Mouse (Mus musculus): Measurements from ENCODE around the gene Sbno1.

Sbno1 gene

DNA sequence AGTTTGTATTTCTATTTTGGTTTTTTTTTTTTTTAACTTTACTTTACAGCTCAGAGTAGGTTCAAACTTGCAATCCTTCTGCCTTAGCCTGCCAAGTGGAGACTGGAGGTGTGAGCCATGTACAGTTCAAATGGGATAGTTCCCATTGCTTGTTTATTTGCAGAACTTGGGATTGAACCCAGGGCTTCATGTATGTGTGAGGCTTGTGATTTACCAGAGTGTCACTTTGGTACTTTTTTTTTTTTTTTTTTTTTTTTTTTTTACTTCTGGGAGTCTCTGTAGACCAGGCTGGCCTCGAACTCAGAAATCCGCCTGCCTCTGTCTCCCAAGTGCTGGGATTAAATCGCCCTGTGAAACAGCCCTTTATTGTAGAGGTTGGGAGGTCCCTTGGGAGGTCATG is 18.4 kb upstream of the Sbno1 start:
- no peak for DNase-seq (ENCODE audit: low read depth)

DNA sequence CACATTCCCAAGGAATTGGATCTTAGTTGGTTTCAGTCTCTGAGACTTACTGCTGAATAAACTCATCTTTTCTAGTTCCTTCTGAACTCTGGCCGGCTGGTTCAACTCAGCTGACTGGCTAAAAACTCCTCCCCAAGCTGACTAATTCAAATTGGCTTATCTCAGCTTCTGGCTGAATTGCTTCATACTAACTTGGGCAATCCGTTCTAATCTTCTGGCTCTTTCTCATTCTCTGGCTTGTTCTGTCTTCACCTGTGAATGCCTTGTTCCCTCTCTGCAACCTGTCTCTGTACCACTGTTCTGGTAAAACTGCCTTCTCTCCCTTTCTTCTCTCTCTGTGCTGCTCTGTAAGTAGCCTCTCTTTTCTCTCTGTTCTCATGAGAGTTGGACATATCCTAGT is 16.8 kb upstream of the Sbno1 start:
- peak; percentile 80 for DNase-seq (ENCODE audit: low read depth)

DNA sequence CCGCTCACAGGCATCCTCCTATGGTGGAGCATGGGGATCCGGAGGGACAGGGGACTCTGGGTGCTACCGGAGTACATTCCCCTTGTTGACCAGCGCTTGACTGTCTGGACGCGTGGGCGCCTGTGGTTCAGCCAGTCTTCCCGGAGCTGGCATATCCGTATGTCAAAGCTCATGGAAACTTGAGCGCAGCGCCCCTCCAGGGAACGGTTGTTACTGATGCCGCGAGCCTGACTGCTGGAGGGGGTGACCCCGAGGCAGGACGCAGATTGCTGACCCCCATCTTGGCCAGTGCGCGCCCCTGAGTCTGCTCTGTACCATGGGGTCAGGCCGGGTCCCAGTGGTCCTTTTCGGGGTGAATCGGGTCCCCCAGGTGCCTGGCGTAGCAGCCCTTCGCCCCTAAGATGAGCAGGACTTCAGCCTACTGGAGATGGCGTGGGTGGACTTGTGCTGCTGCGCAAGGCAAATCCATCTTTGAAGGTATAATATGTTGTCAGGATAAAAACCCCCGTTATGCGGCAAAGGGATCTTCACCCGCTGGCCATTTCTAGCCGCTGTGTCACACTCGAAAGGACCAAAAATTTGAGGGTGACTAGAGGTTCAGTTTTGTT is 14.4 kb upstream of the Sbno1 start:
- peak; percentile 85 for DNase-seq (ENCODE audit: low read depth)

DNA sequence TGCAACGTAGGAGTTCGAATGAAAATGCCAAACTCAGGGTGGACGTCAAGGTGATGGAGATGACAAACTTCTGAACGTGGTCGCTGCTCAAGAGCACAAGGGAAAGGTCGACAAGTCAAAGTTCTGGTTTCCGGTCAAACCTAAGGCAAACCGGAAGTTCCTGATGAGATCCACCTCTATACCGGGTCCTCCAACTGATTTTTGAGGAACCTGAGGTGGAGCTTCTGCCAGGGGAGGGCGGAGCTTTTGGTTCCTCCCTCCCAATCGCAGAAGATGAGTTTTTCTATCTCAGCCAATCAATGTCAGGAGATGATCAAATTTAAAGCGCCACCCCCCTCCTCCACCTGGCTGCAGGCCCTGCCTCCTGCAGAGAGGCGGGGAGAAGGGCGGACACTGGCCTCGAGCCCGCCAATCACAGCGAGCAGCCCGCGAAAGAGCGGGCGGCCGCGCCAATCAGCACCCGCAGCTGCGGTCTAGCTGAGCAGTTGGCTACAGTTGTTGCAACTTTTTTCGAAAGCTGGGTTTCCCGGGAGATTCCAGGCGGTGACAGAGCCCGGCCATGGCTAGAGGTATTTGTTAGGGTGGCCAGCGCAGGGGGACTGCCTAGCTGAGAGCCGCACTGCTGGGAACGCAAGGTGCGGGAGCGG is 13.8 kb upstream of the Sbno1 start, which contains the start of gene Kmt5a:
TSS of gene Kmt5a (plus strand) at position 484 of the 647 bp plus-strand sequence.
- peak; percentile 100 for DNase-seq (ENCODE audit: low read depth)

DNA sequence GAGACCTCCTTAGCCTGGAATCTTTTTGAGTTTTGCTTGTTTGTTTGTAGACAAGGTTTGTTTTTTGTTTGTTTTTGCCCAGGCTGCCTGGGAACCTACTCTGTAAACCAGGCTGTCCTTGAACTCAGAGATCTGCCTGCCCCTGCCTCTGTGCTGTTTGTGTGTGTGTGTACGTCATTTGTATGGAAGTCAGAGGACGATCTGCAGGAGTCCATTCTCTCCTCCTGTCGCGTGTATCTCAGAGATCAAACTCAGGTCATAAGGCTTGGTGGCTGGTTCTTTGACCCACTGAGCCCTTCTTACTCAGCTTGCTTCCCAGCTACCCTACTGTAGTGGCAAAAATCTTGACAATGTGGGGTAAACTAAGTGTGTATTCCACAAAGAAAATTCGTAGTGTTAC is 12.9 kb upstream of the Sbno1 start:
- peak; percentile 53 for DNase-seq (ENCODE audit: low read depth)

DNA sequence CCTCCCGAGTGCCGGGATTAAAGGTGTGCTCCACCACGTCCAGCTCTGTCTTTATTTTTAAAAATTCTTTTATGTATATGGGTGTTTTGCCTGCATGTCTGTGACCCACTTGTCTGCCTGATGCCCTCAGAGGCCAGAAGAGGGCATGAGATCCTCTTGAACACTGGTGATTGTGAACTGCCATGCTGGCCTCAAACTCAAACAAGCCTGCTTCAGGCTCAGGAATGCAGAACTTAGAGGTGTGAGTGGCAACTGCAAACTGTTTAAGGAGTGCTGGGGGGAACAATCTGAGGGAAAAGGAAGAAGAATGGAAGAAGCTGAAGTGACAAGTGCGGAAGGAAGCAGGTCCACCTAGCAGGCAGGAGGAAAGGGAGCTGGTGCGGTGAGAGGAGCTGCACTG is 12.4 kb upstream of the Sbno1 start:
- DNase-seq (ENCODE audit: low read depth) = peak; percentile 91

DNA sequence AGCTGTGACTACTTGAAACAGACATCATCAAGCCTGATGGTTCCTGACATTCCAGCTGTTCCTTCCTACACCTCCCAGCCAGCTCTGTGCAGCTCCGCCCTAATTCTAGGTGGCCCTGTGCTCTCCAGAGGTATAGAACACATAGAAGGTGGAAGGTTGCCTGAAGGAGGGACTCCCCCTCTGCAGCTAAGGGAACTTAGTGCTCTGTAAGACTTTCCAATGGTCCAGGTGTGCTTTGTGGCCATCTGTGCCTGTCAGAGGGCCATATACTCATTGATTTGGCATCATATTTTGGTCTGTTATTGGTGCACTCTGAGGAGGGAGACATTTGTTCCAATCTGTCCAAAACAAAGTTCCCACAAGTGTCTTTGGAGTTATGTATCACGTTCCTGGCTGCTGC is 7.2 kb upstream of the Sbno1 start:
- DNase-seq (ENCODE audit: low read depth) = no peak

DNA sequence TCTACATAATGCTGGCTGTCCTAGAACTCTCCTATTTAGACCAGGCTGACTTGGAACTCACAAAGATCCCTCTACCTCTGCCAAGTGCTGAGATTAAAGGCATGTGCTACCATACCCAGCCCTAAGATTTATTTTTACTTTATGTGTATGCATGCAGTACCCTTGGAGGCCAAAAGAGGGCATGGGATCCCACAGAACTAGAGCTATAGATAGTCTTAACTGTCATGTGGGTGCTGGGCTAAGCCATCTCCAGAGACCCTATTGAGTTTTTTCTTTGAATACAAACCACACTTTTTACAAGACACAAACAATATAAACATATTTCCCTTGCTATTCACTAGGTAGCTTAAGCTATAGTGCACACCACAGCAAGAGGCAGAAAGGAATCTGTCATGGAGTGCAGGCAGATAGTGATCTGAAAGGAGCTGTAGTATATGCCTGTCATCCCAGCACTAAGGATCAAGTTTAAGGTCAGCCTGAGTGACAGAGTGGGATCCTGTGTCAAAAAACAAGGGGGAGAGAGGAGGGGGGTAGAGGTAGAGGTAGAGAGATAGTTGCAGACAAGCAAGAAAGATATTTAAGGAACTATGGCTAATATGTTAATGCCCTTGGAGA is 6.7 kb upstream of the Sbno1 start:
- peak; percentile 74 for DNase-seq (ENCODE audit: low read depth)

DNA sequence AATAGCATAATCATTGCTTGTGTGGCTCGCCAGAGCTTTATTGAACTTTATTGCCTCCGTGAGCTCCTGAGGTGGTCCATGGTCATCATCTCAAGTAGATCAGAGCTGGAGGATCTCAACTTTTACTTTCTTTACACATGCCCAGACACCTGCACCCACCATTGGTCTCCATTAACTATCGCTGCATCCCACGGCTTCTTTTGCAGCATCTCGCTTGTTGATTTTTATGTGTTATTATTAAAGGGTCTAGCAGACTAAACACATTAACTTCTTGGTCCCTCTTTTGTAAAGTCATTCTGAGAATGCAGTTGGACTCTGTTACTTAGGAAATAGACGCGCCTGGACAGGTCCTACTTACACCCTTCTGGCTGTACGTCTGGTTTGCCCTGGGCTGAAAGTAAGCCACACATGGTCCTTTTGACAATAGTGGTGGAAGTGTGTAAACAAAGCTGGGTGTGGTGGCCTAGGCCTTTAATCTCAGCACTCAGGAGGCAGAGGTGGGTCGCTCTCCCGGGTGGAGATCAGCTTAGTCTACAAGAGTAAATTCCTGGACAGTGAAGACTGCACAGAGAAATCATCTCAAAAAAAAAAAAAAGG is 772 bp upstream of the Sbno1 start:
- DNase-seq (ENCODE audit: low read depth) = no peak

DNA sequence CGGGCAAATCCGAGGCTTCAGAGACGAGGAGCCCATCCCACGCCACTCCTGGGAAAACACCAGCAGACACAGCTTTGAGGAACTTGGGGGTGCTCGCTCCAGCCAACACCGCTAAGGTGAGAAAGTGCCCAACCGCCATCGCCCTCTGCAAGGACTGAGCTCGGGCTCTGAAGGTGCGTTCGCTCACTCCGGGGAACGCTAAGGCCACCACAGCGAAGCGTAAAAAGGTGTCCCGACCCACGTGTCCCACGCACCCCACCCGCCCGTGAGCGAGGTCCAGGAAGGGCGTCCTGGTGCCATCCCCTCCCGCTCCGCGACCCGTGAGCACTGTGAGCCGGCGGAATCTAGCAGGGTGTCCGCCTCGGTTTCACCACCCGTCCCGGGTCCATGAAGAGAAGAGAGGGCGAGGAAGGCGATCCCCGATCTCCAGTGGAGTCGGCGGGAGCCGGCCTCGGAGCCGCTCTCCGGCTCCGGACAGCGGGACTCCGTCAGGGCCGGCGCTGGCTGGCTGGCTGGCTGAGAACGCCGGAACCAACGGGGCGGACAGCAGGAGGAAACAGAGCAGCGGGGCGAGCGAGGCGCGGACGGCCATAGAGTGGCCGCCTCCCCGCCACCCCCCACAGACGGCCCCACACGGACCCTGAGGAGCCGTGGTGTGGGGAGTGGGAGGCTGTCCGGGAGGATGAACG is 934 bp downstream of the Sbno1 start:
- no peak for DNase-seq (ENCODE audit: low read depth)

DNA sequence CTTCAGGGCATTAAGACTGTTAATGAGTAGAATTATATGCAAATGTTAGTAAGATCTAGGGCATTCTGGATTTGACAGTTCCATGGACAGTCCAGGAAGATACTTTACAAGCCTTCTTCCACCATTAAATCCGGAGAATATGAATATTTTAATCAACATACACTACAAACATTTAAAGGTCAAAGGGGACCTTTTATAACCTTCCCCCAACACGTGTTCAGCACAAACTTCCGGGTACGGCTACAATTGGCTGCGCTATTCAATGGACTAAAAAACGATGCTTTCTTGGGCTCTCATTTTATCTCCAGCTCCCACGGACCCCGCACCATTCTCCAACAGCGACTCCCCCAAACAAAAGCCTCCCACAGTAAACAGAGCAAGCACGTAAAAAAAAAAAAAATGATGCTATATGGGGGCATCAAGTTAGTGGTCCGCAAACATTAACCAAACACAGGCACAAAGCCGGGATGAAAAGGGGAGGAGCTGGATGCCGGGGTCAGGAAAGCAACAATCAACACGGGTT is 1.5 kb downstream of the Sbno1 start:
- peak; percentile 71 for DNase-seq (ENCODE audit: low read depth)

DNA sequence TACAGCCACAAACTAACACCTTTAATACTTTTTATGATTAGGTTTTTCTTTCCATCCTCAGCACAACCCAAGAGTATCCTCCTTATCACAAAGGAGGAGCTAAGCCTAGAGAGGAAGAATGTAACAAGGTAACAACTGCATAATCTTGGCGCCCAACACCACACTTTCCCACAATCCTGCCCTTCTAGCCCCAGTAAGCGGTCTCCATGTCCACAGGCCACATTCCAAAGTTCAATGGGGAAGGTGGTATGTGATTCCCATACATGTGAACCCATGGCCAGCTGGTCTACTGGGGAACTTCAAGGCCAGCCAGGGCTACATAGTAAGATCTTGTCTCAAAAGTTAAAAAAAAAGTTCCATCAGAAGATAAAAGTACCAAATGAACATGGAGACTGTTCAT is 4.0 kb downstream of the Sbno1 start:
- DNase-seq (ENCODE audit: low read depth) = no peak

DNA sequence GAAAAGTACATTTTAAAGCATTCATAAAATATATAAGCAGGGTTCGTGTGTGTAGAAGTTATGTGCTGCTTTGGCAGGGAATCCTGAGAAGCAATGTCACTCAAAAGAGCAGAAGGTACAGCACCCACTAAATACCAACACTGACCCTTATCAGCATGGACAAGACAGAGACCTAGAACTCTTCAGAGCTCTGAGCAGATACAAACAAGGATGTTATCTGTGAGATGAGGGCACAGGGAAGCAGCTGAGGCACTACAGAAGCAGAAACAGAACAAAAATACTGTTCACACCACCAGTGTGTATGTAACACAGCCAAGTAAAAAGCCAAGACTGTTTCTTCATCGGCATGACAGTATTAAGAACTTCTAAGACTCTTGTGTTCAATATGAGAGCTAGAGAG is 6.9 kb downstream of the Sbno1 start:
- DNase-seq (ENCODE audit: low read depth) = no peak

DNA sequence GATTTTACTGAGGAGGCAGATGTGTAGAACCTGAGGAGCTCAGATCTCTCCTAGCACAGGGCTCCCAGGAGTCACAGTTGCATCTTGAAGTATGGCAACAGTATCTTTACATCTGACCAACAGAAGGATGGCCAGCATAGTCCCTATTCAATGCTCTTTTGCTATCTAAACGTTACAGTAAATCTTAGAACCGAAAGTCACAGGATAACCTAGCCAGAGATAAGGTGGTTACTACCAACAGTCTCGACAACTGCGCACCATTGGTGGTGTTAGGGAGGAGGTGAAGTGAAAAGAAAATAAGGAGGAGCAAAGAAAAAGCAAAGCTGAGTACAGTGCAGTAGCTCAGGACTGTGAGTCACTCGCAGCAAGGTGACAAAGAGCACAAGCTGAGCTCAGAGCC is 13.6 kb downstream of the Sbno1 start:
- DNase-seq (ENCODE audit: low read depth) = no peak

DNA sequence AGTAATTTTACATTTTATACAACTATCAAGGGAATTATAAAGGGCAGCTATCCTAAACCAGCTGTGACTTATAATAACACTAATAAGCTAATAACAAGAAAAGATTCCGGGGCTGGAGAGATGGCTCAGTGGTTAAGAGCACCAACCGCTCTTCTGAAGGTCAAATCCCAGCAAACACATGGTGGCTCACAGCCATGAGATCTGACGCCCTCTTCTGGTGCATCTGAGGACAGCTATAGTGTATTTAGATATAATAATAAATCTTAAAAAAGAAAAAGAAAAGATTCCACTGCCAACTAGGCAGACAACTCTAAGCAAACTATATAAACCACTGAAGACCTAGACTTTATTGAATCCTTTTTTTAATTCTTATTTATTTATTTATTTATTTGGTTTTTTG is 15.0 kb downstream of the Sbno1 start:
- DNase-seq (ENCODE audit: low read depth) = peak; percentile 53

DNA sequence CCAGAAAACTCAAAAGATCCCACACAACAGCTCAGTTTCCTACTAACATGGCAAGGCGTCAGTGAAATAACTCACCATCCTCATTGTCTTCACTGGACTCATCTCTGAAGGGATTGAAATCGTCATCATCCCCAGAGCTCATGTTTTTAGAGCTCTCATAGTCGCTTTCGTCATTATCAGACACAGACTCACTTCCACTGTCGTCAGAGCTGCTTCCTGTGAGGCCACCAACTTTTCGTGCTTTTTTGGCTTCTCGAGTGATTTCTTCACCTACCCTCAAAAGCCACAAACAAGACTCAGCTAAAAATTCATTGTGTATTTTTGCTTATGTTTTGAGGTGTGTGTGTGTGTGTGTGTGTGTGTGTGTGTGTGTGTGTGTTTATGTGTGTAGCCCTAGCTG is 32.1 kb downstream of the Sbno1 start:
- peak; percentile 87 for DNase-seq (ENCODE audit: low read depth)

DNA sequence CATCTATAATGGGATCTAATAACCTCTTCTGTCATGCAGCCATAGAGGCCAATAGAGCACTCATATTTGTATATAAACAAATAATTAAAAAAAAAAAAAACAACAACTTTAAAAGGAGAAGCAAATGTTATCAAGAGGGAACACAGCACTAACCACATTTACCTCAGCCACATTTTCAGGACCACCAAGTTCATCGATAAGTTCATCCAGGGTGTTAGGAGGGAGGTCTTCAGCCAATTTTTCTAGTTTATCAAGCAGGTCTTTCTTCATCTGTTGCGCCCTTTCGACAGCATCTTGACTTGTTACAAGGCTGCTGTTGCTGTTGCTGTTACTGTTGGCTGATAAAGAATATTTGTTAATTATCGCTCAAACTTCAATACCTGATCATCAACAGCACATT is 33.4 kb downstream of the Sbno1 start:
- no peak for DNase-seq (ENCODE audit: low read depth)

DNA sequence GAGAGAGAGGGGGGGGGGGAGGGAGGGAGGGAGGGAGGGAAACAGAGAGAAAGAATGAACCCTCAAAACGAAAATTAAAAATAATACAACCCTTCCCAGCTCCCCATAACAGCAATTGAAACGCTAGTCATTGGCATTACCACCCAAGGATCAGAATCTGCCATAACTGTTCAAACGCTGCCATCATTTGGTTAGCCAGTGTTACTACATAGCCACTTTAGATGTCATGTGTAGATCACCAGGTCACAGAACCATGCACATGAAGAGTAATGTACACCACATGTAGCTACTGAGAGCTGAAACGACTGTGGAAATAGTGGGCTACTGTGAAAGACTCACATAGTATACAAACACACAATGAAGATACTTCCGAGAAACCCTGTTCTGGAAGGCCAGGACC is 37.9 kb downstream of the Sbno1 start:
- DNase-seq (ENCODE audit: low read depth) = peak; percentile 57

DNA sequence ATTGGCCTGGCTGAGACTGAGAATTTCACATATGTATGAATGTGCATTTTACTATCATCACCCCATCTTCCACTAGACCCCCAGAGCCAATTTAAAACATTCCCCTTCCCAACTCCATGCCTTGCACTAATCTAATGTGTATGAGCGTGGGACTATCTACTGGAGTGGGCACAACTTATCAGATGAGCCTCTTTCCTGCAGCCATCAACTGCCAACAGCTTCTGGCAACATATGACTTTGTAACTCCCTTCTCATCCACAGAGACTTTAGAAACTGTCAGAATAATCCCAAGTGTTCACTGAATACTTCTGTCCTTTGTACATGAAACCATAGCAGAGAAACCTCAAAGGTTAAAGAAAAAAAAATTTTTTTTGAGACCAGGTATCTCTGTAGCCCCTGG is 45.7 kb downstream of the Sbno1 start:
- no peak for DNase-seq (ENCODE audit: low read depth)

DNA sequence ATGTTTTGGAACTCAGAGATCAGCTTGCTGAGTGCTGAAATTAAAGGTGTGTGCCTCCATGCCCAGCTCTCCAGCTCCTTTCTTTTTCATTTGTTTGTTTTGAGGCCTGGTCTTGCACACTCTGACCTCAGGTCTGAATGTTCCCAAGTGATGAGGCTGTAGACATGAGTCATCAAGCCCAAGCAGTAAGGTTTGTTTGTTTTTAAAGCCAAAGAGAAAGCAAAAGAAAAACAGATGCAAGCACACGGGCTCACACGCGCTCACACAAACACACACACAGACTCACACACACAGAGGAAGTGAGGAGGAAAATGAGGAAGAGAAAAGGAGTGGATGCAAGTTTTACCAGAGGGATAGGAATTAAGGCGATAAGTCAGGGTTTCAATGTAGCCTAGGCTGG is 48.7 kb downstream of the Sbno1 start:
- DNase-seq (ENCODE audit: low read depth) = peak; percentile 64

DNA sequence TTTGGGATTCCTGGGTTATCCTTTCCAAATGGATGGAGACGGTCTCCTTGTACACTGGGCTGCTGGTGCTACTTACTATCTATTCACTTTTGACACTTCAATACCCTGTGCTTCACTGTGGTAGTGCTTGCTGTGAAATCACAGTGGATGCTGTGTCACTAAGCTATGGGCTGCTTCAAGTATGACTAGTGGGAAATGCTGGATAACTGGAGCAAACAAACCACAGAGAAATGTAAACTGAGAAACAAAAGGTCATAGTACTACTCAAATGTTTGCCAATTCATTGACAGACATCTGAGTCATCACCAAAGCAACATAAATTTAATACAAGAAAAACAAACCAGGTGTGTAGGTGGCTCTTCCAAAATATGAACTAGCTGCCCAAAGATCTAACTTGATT is 49.4 kb downstream of the Sbno1 start:
- no peak for DNase-seq (ENCODE audit: low read depth)

DNA sequence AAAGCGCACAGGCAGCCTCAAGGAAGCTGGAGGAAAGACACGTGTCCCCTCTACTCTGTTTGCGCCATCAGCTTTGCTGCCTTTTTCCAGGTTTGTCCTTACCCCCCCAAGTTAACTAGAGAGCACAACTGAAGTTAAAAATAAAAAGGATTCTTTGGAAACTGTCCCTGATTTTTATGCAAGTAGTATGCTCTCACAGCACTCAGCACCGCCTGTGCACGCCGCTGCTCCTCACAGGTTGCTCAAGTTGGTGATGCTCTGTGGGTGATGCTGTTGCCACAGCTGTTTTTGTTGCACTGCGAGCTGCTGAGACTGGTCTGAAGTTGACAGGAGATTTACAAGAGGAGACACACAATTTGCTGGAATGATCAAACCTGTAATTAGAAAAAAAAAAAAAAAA is 51.5 kb downstream of the Sbno1 start:
- no peak for DNase-seq (ENCODE audit: low read depth)

DNA sequence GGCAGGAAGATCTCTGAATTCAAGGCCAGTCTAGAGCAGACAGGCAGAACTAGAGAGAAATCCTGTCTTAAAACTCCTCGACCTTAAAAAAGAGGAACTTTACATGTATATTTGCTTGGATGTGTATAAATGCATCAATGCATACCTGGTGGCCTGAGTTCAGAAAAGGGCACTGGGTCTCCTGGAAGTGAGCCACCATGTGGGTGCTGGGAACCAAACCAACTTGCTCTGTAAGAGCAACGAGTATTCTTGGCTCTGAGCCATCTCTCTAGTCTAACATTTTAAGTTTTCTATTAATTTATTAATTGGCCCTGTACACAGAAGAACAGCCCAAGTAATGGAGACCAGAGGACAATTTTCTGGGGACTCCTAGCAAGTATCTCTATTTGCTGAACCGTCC is 59.1 kb downstream of the Sbno1 start:
- no peak for DNase-seq (ENCODE audit: low read depth)
